Mouse (Mus musculus): ENCODE results near the gene Vamp3.
A peak's percentile ranks its signal among the peaks of the same experiment; 100 is the strongest.

Vamp3 gene

DNA sequence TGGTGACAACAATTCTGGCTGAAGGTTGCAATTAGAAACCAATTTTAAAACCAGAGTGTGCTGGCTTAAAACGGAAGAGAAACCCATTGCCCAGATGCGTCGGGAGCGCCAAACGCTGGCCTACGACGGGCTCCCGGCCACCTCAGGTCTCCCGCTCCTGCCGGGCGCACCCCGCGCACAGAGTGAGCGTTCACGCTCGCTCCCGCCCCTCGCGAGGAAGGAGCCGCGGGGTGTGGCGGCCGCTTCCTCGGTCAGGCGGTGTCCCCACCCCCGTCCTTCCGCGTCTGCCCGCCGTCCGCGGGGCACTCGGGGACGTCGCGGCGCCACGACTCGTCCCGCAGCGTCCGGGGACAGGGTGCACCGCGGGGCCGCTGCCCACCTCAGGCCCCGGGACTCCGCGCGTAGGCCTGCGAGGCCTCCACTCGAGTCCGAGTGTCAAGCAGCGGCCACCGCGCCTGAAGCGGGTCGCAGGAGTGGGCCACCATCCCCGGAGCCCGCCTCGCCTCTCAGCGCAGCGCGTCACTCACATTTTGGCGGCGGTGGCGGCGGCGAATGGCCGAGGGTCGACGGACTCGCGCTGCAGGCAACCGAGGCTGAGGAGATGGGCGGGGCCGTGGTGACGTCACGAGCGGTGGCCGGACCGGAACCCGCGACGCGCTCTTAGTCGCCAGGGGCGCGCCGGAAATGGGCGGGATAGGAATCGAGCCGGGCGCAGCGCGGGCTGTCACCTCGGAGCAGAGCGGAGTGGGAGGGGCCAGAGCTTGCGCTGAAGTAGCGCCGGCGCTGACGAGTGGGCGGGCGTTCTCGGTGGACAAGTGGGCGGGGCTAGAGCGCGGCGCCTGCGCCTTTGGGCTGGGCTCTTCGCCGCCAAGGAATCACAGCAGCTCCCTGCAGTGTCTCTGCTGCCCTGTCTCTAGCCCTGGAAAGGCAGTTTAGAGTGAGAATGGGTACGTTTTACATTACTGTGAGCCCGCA lies at the start of gene Vamp3:
Gene Vamp3 (minus strand): TSS at position 617 of the 975 bp plus-strand sequence.
- peak; percentile 99 for DNase-seq (ENCODE audit: low spot score)

DNA sequence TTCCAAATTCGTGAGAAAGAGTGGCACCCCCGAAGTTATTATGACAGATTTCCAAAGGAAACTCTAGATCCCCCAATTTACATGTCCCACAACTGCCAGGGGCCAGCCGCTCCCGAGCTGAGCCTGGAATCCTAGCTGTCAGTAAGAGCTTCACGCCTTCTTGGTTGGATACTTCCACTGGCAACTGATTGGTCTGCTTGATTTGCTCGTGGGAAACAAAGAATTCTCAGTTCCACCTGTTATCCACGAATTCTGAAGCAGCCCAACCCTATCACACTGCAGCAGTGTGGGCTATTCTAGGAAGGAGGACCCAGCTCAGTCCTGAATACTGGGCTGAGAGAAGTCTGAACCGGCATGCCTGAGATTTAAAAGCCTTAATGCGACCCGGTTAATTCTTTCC lies 48.7 kb upstream of the Vamp3 start:
- DNase-seq (ENCODE audit: low spot score) = no peak

DNA sequence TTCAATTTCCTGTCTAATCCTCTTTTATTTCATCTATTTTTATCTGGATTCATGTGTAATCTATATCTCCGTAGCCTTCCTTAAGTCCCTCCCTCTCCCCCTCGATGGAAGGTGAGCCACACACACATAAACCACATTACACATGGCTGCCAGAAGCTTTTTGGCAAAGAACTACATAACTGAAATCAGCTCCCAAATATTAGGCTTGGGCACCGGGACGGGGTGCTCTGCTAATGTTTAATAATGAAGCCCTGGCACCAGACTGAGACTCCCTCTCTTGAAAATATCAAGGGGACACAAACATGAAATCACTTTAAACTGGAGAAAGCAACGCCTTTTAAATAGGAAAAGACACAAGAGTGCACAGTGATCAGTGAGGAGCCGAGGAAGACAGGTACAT lies 48.1 kb upstream of the Vamp3 start:
- DNase-seq (ENCODE audit: low spot score) = no peak

DNA sequence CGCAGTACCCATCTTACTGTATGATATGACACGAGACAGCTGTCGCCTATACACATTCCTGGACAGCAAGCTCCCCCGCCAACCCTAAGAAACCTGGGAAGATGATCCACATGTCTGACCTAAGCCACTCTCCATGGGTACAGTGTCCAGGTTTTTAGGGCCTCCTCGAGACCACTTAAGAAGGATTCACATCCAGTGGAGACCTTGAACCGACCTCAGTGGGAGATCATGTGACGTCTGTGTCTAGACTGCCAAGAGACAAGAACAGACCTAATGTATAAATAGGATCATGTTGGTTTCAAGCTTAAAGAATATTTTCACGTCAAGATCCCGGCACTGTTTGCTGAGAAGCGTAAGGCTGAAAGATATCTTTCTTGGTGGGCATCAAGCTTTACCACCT lies 46.4 kb upstream of the Vamp3 start:
- no peak for DNase-seq (ENCODE audit: low spot score)

GRCm38 (mm10) chr4:151103646-151104045 lies 45.9 kb upstream of the Vamp3 start:
- DNase-seq (ENCODE audit: low spot score) = no peak

DNA sequence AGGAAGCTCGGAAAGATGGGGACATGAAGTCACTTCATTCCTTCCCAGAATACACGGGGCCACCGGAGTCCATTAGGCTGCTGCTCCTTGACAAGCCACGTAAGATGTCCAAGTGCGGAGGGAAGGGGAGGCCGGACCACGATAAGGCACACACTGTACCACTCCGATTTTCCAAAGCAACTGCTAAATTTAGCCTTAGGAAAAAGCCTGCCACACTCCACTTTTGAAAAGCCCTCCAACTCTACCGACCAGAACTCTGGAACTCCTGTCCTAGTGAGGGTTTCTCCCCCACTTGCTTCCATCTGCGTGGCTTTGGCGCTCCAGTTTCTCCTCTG lies 39.3 kb upstream of the Vamp3 start:
- DNase-seq (ENCODE audit: low spot score) = no peak

- DNase-seq (ENCODE audit: low spot score) = no peak
Observed at GRCm38 (mm10) chr4:151096334-151097103, 38.8 kb upstream of the Vamp3 start.

- no peak for DNase-seq (ENCODE audit: low spot score)
Observed at GRCm38 (mm10) chr4:151095207-151095606, 37.4 kb upstream of the Vamp3 start.

DNA sequence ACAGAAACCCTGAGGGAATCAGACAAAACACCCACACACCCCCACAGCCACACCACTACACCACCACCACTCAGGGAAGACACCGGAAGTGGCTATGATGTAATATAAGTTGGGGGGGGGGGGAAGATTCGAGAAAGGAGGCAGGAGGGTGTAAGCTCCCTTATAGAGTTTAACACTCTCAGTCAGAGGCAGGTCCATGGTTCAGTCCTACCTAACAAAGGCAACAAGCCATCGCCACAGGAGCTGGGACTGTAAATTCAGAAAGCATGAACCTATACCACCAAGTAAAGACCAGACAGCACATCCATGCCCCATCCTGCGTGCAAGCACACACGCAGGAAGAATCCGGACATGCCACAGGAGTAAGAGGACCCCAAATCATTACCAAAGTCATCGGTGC lies 31.5 kb upstream of the Vamp3 start, which contains the start of gene Gm13090:
Gene Gm13090 (plus strand): TSS at position 301 of the 400 bp plus-strand sequence.
- no peak for DNase-seq (ENCODE audit: low spot score)

- no peak for DNase-seq (ENCODE audit: low spot score)
Observed at GRCm38 (mm10) chr4:151088819-151089218, 31.1 kb upstream of the Vamp3 start.

DNA sequence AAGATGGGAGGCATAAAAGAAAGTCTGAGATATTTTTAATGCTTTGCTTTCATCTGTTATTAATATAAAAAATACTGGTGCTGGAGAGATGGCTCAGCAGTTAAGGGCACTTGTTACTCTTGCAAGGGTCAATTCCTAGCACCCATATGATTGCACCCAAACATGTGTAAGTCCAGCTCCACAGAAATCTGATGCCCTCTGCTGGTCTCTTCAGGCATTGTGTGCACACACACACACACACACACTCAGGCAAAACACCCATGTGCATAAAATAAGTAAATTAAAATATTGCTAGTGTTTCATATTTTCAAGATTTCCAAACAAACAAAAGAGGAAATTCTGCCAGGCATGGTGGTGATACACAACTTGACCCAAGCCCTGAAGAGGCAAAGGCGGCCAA lies 29.6 kb upstream of the Vamp3 start:
- no peak for DNase-seq (ENCODE audit: low spot score)

GRCm38 (mm10) chr4:151083027-151083426 lies 25.3 kb upstream of the Vamp3 start:
- DNase-seq (ENCODE audit: low spot score) = no peak

- no peak for DNase-seq (ENCODE audit: low spot score)
Observed at GRCm38 (mm10) chr4:151081977-151082376, 24.2 kb upstream of the Vamp3 start.

DNA sequence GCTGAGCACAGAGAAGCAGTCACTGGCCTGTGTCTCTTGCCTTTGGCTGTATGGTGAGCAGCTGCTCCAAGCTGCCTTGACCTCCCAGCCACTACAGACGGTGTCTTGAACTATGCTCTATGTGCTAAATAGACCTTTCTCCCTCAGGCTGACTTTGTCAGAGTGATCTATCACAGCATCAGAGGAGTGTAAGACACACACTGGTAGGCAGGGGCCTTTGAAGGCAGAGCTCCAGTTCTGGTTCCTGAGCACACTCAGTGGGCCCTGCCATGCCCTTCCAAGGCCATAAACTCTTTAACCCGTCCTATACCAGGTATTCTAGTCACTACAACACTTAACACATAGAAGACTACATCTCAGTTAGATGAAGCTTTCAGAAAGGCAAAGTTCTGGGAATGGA lies 23.6 kb upstream of the Vamp3 start:
- DNase-seq (ENCODE audit: low spot score) = no peak

- DNase-seq (ENCODE audit: low spot score) = no peak
Observed at GRCm38 (mm10) chr4:151074817-151075216, 17.1 kb upstream of the Vamp3 start.

GRCm38 (mm10) chr4:151073108-151073744 lies 15.5 kb upstream of the Vamp3 start:
- peak; percentile 53 for DNase-seq (ENCODE audit: low spot score)

DNA sequence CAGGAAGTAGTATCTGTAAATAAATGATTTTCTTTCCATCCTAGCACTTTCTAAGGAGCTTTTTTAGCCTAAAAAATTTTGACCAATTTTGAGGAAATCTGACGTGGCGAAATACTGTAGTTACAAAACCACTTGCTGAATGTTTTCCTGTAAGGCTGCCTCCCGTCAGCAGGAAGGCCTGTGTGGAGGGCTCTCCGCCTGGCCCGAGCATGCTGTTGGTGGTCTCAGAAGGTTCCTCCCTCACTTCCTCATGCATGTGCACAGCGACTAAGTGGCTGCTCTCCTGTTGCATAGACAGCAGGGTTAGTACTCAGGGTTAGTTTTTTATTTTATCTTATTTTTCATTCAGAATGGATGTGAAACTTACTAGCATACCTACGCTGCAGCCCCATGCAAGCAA lies 13.2 kb upstream of the Vamp3 start:
- no peak for DNase-seq (ENCODE audit: low spot score)

GRCm38 (mm10) chr4:151068751-151069150 lies 11.0 kb upstream of the Vamp3 start:
- no peak for DNase-seq (ENCODE audit: low spot score)

- no peak for DNase-seq (ENCODE audit: low spot score)
Observed at GRCm38 (mm10) chr4:151059566-151059965, 1.8 kb upstream of the Vamp3 start.

DNA sequence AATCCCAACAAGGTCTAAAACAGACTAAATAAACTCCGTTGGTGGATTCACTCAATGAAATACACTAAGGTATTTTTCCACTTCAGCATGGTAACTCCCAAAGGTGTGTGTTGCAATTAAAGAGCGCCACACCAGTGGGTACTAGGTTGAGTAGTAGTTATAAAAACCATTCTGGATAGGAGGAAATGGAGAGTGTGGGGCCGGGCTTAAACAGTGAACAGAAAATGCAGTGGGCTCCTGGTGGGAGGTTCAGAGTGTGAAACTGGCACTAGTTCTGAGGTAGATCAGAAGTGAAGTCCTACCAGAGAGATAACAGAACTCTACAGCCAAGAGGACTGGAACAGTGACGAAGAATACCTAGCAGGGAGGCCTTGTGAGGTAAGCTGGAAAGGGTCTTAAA lies 871 bp upstream of the Vamp3 start:
- DNase-seq (ENCODE audit: low spot score) = no peak

DNA sequence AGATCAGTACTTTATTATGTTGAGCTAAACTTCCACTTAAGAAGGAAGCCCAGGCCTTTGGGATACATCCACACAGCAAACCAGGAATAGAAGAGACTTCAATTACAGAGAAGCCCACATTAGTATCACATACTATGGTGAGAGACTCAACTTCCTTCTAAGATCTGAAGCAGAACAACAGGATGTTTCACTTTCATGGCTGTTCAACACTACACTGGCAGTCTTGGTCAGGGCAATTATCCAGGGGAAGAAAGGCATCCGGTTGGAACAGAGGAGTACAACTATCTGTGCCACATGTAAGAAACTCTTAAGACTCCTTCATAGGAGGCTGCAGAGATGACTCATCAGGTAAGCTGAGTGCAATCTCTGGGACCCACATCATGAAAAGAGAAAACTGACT lies 6.6 kb downstream of the Vamp3 start:
- no peak for DNase-seq (ENCODE audit: low spot score)

DNA sequence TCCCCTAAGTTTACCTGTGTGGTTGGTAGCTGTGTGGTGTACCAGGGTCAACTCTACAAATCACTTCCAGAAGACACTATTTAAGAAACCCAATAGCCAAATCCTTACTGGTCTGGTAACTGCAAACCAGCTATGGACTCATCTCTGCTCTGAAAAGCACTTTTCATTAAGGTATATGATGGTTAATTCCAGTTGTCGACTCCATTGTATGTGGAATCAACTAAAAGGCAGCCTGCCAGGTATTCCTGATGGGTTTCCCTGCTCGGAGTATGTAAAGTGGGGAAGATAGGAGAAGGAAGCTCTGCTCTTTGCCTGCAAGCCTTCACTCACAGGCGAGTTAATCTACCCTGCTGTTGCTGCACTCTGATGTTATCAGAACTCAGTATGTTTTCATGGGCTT lies 11.2 kb downstream of the Vamp3 start:
- DNase-seq (ENCODE audit: low spot score) = no peak

Data from ovary, postnatal 36 days (tissue).